Mouse (Mus musculus) megakaryocyte progenitor cell, adult 5-6 weeks (primary cell): Measurements from ENCODE around the gene Marc1. TPM values are rescaled to one million over a fixed set of nuclear protein-coding genes. Genes with fewer than 3 reads are reported as not detected.
A peak's percentile ranks its signal among the peaks of the same experiment; 100 is the strongest.

Experiments
- ATAC-seq: replicated peaks from 2 replicates; pipeline ENCODE4 v1.8.0; 2016; ENCODE audit warnings: mild to moderate bottlenecking, moderate TSS enrichment, inconsistent platforms; ENCODE audit not compliant: poor library complexity
- total RNA-seq, 2 experiments: library from RNA; stranded (forward) in 1 of 2; stranded (reverse) in 1 of 2; fragments of 157-497, 149-512 nt in 1 of 2; fragments of 200-1000 nt in 1 of 2; gene quantifications; 2 replicates each; pipeline versions ENCODE4 v1.2.3 to v1.2.4; 2015 to 2017

Marc1 gene
- total RNA-seq, 2 experiments from 2014 or later, result 0.33 to 0.67 TPM

DNA sequence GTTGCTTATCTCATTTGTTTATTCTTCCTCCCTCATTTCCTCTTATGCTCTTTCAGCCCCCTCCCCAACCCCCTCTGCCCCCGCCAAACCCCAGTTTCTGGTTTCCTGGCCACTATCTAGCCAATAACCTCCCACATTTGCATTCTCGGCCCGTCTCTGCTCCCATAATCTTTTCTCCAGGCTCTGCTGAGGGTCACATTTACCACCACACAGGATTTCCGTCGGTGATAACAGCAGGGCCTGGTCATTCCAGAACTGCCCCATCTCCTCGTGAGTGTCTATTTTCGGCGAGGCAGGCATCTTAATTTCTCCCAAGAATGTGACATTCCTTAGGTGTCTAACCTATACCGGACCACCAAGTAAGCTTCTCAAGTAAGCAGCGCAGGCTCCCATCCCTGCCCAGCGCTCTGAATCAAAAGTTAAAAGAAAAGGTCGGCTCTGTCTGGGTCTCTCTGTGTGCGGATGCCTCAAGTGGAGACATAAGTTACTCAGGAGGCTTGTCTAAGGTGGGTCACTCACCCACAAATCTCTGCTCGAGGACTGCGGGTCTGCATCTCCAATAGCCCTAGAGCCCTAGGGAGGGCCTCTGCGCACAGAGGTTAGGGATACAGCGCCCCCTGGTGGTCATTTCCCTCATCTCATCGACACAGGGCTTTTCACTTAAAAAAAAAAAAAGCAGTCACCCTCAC lies 39.8 kb downstream of the Marc1 start:
- peak; percentile 83 for ATAC-seq

DNA sequence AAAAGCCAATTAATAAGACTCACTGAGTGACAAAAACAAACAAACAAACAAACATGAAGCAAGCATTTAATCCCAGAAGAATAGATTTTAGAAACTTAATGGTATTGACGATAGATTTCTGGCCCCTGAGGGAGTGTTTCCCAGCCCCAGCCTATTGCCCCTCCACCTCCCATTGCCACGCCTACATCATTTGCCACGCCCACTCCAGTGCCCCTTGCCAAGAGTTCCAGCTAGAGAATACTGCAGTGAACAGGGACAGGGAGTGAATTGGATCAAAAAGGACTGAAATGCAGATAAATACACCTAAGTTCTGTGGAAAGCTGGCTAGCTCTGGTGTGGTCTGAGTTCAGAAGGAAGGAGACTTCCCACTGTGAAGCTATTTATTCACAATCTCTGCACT lies 47.2 kb downstream of the Marc1 start:
- no peak for ATAC-seq

DNA sequence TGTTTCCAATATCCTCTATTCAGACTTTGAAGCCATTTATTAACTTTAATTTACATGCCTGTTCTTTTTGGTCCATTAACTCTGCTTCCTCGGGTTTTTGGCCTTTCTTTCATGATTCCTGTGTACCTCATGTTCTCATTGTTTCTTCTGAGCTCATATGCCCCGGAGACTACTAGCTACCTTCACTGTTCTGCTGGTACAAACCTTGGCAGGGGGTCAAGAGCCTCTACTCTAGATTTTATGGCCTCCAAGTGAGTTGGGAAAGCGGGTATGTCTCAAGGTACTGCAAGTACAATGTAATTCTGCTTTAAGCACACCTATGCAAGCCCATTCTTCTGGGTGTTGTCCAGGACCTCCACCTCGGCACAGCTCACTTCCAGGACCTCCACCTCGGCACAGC lies 48.2 kb downstream of the Marc1 start:
- no peak for ATAC-seq

DNA sequence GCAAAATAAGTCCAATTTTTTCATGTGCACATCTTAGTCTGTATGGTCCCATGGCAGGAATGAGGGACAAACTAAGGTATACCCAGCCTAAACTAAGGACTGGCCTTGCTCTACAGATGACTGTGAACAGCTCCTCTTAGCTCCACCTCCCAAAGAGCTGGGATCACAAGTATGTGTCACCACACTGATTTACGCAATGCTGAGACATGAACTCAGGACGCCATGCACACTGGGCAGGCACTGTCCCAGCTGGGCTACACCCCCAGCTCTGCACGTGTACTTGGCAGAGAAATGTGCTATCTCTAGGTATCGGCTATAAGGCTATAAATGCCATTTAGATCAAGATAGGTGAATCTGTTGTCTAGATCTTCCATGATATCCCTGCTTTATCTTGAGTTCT lies 49.1 kb downstream of the Marc1 start:
- peak; percentile 54; the same call in 1 of the 2 replicates for ATAC-seq

DNA sequence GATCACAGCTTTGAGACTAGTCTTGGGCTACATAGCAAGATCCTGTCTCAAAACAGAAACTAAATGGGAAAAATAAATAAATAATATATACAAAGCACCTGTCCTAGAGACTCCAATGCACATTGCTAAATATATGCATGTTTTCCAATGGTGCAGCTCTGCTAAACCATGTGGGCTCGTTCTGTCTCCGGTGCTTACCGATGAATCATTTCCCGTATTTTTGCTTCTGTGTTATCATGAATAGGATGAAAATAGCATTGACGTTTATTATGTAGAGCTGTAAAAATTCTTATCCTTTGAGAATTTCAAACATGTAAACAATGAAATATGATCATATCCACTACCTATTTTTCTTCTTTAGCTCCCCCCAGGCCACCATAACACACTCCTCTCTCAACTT lies 58.4 kb downstream of the Marc1 start:
- no peak for ATAC-seq

DNA sequence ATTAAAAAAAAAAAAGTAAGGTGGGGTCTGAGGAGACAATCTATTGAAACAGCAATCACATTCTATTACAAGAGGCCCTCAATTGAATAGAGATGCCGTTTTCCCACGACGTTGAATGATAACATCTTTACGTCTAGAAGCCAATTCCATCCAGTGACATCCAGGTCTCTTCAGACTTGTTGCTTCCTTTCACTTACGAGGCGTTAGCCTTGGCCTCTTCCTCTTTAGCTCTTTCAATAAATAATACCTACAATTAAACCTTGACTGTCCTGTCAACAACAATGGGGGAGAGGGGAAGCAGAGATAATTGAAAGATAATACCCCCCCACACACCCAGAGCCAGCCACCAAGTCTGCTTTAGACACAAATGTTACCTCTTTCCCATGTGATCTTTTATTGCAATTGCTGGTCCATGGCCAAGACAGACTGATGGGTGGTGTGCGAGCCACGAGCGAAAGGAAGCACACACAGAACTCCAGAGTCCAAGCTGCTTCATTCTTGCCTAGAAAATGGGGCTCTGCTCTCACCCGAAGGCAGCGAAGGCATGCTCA lies 60.9 kb downstream of the Marc1 start:
- no peak for ATAC-seq

DNA sequence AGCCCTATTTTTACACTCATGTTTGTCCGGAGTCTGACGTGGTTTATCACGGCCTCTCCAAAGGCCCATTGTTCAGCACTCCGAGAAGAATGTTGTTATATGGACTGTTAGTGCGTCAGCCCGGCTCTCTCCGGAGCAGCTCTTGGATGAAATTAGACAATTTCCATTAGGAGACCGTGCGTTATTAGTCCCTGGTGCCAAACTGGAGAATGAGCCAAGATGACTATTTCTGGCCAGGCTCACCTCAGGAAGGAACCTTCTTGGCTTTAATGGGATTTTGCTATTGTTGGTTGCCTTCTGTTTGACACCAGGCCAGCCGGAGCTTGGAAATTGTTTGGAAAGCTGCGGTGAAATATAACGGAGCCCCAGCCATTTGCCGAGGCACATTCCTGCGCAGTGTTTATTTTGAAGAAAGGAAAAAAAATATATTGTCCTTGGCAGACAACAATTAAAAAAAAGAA lies 62.4 kb downstream of the Marc1 start:
- no peak for ATAC-seq

DNA sequence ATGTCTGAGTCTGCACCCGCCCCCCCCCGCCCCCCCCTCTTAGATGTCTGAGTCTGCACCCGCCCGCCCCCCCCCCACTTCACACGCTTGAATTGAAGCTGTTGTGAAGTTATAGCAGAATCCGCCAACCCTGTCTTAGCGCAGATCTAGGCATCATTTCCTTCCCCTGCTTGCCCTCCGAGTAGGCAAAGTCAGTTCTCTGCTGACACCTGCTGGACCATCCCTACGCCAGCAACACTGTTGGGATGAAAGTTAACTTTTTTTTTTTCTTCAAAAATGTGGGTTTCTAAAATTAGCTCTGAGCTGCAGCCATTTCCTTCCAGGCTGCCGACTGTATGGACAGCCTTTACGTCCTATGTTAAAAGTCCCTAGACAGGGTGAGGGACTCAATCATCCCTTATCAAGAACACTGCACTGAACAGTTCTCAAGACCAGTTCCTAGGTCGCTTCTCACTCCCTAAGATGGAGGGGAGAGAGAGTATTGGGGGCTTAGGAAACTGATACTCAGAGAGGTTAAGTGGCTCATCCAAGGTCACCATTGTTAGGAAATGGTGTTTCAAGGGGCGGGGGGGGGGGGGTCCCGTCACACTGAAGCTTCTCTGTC lies 73.1 kb downstream of the Marc1 start:
- peak; percentile 75 for ATAC-seq

DNA sequence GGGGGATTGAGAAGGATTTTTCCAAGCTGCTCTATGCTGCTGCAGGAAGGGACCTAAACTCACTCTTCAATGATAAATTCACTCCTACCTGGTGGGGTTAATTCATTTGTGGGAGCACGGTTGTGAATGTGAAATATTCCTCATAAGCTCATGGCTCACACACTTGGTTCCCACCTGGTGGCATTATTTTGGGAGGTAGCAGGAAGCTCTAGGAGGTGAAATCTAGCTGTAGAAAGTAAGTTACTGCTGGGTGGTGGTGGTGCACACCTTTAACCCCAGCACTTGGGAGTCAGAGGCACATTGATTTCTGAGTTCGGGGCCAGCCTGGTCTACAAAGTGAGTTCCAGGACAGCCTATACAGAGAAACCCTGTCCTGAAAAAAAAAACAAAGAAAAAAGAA lies 73.9 kb downstream of the Marc1 start:
- no peak for ATAC-seq

Other genes starting within 250 kb of the Marc1 start
- 11.6 and 14.7 TPM in 2 replicates for gene Hlx, start 78.7 kb downstream of the Marc1 start, total RNA-seq (2015)
- gene Hlx, start 78.7 kb downstream of the Marc1 start, total RNA-seq (2017), result 10.3 and 15.2 TPM in 2 replicates
- gene Marc2, start 35.1 kb upstream of the Marc1 start, total RNA-seq (2015), result 217 and 227 TPM in 2 replicates
- gene Marc2, start 35.1 kb upstream of the Marc1 start, total RNA-seq (2017), result 65.4 and 72.7 TPM in 2 replicates
- gene C130074G19Rik, start 71.9 kb upstream of the Marc1 start, total RNA-seq (2015), result not detected in 2 replicates
- not detected in 2 replicates for gene C130074G19Rik, start 71.9 kb upstream of the Marc1 start, total RNA-seq (2017)
- gene Mark1, start 188.3 kb upstream of the Marc1 start, total RNA-seq (2015), result 0.10 TPM in 1 of 2 replicates, not detected in the other
- not detected in 2 replicates for gene Mark1, start 188.3 kb upstream of the Marc1 start, total RNA-seq (2017)